Mouse (Mus musculus) 3T3-L1 (cell line): ENCODE measurements around the gene Acaa1b.

ENCODE experiments used
- DNase-seq: peaks from one replicate; pipeline ENCODE4 v3.0.0-alpha.2; 2015; ENCODE audit warnings: low read depth, low spot score

Acaa1b gene

DNA sequence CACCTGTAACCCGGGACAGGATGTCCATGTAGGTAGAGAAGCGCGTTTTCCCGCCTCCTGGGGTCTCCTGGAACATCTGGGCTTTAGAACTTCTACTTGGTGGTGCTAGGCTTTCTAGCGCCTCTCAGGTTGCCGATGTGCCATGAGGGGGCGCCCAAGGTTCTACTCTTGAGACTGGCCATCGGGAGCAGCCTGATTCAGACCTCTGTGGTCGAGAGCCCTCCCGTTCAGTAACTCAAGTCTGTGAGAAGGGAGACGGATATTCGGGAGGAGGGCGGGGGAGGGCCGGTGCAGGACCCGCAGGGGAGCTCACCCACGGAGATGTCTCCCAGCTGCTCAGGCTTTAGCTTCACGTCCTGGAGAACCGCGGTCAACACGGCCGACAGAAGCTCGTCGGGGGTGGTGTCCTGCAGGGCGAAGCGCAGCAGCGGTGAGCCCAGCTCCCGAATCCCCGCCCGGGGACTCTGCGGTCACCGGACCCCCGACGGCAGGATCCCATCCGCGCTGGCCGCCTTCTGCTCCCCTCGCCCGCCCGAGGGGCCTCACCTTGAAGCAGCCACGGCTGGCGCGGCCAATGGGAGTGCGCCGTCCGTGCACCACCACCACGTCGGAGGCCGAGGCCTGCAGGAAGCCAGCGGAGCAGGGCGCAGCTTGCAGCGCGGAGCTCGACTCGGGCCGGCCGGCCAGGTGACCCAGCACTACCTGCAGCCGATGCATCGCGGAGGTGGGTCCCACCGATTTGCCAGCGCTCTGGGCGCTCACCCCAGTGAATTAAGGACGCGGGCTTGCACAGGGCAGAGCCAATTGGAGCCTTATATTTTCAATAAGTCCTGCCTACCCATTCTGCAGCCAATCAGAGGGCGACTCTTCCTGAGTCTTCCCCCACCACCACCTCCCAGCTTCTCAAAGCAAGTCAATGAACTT, at the start of gene Acaa1b:
Gene Acaa1b (minus strand): TSS at position 816 of the 924 bp plus-strand sequence.
- DNase-seq: peak; percentile 68

DNA sequence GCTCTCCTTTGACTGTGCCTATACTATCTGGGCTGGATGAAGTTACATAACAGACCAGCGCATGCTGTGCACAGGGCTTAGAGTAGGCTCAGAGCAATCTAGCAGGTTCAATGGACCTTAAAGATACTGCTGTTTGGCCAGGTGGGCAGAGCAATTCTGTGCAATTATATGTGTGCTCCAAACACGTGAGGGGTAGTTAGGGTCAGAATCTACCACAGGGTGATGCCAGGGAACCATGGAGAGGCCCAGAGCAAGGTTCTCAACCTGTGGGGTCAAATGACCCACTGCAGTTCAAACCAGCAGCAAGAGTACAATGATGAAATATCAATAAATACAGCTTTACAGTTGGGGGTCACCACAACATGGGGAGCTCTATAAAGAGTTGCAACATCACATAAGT, 49.8 kb upstream of the Acaa1b start:
- DNase-seq: no peak

DNA sequence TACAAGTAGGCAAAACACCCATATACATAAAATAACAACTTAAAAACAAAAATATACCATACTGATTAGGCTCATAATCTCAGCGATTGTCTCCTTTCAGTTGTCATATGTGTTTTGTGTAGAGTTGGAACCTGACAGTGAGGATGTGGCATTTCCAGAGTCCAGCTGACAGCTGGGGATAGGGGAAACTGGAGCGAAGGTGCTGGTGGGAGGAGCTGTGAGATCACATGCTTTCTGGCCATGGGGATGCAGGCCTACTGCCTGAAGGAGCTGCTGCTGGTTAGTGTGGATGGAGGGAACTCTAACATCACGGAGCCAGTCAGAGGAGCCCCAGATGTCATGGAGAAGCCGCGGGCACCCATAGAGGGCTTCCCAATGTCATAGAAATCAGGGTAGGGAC, 48.9 kb upstream of the Acaa1b start:
- no peak for DNase-seq

DNA sequence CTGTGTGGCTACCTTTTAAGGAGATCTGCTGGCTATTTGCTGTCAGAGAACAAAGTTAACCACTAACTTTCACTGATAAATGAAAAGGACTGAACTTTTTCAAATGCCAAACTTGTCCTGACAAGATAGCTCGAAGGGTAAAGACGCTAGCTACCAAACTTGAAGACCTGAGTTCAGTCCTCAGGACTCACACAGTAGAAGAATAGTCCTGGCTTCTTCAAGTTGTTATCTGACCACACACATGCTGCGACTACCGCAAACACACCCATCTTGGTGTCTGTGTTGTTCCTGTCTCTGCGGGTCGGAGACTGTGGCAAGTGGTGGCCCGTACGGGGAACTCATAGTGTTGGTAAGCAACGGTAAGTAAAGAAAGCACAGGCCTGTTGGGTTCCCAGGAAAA, 46.7 kb upstream of the Acaa1b start:
- no peak for DNase-seq

DNA sequence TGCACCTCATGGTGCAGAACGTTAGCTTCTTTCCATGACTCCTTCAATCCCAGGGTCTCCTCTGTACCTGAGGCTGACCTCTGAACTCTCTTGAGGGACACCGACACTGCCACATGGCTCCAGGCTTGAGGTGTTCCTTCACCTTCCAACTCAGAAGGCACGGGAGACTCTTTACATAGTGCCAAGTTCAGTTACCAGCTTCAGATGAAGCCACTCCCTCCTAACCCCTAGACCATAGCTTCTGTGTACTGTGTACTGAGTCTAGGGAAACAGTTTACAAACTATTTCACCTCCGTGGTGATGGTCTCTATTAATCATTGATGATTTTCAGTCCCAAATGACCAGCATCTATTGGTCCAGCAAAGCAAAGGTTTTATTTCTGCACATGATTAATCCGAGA, 44.8 kb upstream of the Acaa1b start:
- no peak for DNase-seq

DNA sequence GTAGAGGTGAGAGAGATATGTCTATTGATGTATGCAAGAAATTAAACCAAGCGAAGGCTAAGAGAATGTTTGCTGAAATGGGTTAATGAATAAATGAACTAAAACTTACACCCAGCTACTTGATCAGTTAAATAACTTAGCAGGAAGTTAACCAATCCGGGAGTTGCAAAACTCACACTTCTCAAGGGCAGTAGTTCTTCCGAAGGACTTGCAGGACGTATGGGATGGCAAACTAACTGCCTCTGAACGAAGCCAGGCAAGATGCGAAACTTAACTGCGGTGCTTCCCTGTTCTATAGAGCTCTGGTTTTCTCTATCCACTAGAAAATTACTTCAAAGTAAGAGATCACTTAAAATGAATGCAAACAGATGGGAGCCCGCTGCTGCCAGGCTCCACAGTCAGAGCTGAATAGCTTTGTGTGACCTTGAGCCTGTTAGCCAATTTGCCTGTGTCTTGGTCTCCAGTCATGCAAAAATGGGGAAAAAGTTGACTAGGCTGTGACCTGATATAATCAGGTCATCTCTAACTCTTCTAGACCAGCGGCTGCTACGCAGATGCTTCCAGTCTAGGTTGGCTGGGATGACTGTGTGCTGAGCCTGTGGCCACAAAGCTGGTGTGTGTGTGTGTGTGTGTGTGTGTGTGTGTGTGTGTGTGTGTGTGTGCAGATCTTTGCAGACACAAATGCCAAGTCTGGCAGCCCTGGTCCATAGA, 42.4 kb upstream of the Acaa1b start:
- DNase-seq: no peak

DNA sequence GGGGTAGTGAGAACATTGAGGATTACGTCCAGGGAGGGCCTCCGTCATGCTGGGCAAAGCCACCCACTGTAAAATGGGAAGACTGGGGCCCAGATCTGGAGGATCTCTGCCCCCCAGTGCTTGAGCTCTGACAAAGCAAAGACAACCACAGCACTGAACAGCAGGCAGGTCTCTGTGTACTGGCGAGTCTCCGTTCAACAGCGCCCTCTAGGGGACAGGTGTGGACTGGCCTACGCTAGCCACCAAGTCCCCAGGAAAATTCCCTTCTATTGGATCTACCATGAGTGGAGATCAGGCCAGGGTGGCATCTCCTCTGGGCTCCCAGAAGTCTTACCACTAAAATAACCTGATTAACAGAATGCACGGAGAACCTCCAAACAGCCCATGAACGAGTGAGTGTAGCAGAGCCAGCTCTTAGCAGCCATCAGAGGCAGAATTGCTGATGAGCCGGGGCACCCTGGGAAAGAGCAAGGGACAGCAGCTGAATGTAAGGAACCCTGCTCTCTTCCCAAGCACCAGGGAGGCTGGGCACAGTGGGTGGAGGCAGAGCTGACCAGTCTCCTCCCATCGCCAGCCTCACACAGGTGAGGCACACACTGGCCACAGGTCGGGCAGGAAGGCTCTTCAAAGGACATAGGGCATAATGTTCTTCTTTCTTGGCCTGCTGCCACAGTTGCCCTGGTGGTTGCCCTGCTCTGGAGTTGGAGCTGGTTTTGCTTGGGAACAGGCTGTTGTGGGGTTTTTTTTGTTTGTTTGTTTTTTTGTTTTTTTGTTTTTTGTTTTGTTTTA, 35.5 kb upstream of the Acaa1b start:
- DNase-seq: no peak

DNA sequence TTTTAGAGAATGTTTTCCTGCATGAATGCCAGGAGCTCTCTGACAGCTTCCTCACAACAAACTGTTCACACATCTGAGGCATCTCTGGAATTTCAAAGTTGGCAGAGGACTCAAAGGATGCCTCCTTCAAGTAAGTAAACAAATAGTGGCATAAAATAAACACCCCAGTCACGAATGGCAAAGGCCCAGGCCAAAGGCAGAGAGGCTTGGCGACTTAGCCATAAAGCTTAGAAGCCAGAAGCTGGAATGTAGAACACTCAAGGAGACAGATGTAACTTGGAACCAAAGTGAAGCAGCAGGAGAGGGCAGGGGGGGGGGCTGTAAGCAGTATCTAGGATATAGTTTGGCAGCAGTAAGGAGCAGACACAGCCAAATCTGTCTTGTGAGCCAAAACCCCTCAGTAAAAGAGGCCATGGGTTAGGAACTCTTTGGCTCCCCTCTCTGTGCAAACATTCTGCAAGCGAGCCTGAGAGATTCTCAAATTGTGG, 24.4 kb upstream of the Acaa1b start:
- DNase-seq: peak; percentile 67

DNA sequence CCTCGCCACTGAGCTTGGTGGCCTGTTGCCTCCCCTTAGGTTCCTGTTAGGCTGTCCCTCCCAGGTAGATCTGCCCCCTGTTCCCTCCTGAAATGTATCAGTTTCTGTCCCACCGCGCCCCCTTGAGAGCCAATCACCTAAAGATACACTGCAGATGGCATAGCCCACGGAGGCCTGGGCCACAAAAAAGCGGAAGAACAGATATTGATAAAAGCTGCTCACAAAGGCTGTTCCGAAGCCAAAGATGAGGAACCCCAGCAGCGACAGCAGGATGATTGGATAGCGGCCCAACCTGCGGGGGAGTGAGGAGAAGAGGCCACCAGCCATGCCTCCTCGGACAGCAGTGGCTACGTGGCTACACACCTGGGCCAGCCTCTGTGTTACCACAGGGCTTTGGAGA, 22.4 kb upstream of the Acaa1b start:
- no peak for DNase-seq

DNA sequence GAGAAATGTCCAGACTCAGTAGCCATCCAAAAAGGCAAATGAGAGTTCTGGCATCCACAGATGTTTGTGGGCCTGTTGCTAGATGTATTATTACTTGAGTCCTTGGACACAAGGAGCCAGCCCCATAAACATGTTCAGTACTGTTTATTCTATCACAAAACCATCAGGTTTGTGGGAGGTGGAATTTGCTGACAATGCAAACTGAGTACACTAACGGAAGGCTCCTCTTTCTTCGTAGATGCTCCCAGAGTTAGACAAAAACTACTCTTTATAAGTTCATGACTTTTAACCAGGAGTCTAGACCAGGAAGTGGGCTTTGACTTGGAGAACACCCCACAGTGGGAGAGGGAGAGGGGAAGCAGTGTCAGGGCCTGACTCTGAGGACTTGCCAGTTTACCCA, 10.7 kb upstream of the Acaa1b start:
- no peak for DNase-seq

DNA sequence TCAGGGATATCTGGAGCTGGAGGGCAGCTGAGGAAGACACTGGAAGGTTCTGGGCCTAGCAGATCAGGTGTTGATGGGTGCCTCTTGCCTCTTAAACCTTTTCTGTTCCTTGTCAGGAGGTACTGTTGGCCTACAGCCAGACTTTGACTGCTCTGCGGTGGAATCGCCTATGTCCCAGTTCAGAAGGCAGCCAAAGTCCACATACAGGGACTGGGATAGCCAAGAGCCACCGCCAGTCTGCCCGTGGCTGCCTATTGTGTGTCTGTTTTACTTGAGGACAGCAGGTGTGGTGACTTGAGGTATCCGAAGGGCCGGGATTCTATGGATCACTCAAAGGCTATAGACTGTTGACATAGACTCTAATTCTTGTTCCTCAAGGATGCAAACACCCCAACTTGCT, 8.7 kb upstream of the Acaa1b start:
- DNase-seq: no peak

DNA sequence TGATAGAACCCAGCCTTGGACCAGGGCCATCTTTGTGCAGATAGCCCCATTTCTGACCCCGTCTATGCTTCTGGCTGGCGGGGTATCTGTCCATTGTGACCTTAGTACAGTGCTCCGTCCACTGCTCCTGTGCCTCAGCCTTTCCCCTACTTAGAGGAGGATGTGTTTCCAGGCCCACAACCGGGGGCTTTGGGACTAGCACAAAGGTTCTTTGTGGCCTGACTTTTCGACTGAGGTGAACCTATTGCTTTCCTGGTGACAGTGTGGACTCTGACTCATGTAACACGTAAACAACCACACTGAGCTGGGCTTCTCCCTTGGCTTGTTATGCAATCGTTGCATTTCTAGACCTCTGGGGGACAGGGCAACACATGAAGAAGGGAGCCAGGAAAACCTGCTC, 7.8 kb upstream of the Acaa1b start:
- DNase-seq: peak; percentile 7

DNA sequence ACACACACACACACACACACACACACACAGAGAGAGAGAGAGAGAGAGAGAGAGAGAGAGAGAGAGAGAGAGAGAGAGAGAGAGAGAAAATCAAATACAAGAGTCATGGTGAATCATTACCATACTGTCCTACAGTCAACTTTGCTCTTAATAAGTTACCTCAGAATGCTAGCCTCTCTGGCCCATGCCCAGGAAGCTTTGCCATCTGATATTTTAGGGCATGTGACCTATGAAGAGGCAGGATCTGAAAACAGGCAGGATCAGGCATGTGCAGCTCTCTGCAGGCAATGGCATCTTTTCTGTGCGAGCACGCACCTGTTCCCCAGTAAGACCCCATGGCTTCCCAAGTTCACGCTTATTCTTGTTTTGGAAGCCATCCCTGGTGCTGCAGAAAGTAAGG, 3.8 kb upstream of the Acaa1b start:
- no peak for DNase-seq

DNA sequence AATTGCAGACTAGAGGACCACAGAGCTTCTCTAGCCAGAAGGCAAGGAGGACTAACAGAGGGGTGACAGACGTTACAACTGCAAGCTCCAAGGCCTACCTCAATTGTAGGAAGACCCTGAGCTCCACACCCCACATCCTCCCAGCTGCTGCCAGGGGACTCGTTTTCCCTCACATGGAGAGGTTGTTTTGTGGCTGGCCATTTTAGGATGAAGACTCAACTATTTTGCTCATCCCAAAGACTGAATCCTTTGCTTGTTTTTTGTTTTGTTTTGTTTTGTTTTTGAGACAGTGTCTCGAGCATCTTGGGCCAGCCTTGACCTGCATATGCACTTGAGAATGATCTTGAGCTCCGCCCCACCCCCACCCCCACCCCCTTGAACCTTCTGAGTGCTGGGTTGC, 2.0 kb upstream of the Acaa1b start, which contains the start of gene Gm47289:
Gene Gm47289 (plus strand): TSS at position 301 of the 400 bp plus-strand sequence.
- no peak for DNase-seq

DNA sequence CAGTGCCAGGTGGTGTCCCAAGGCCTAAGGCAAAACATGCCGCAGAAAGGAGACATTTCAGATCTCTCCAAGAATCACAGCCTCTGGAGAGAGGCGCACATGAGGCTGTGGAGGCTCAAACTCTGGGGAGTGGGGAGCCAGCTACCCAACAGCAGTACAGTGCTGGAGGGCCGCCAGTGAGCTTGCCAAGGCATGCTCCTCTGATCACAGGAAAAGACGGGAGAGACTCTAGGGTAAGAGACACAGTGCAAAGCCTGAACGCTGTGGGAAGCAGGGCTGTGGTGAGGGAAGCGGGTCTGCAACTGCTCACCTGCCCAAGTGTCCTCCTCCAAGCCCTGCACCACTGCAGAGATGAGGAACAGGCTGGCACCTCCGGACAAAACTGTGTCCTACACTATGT, 1.1 kb downstream of the Acaa1b start:
- DNase-seq: no peak

DNA sequence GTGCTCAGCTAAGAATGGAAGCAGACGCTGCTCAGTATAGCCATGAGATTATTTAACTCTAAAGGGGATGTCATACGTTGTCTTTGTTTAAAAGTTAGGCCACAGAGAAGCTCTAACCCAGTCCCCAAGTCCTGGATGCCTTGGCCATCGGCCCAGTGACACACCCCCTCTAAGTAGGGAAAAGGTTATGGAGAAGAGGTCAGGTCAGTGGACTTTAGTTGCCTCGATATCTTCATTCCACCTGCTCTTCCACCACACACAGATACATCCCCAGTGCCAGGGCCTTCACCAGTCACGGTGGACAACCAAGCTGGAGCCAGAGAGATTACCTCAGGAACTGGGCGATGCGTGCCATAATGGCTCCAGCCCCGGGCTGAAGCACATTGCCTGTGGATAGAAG, 1.5 kb downstream of the Acaa1b start:
- DNase-seq: no peak

DNA sequence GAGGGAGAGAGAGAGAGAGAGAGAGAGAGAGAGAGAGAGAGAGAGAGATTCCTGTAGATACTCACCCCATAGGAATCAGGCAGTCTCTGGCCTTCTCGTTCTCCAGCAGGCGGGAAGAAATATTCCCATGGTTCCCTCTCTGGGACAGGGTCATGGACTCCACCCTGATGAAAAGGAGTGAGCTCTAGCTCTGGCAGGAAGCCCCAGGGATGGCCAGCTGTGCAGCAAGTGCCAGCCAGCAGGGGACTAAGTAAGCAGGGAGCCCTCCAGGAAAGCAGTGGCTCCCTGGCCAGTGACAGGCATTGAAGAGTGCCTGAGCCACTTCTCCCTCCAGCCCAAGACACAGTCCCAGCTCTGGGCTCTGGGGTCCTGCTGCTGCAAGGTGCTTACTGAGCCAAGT, 5.1 kb downstream of the Acaa1b start:
- DNase-seq: no peak

DNA sequence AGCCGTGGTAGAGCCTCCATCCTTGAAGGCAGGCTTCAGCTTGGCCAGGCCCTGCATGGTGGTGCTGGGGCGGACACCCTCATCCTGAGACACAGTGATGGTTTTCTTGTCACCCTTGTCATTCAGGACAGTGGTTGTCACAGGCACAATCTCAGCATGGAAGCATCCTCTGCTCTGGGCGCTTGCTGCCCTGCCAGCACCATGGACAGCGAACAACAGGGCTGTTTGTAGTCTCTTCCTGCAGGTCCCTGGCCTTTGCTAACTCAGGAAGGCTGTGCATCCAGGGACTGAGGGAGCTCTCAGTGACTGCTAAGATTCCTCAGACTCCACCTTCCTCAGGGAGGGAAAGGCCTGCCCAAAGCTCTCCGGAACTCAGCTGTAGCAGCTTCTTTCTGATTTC, 7.3 kb downstream of the Acaa1b start:
- DNase-seq: peak; percentile 62

DNA sequence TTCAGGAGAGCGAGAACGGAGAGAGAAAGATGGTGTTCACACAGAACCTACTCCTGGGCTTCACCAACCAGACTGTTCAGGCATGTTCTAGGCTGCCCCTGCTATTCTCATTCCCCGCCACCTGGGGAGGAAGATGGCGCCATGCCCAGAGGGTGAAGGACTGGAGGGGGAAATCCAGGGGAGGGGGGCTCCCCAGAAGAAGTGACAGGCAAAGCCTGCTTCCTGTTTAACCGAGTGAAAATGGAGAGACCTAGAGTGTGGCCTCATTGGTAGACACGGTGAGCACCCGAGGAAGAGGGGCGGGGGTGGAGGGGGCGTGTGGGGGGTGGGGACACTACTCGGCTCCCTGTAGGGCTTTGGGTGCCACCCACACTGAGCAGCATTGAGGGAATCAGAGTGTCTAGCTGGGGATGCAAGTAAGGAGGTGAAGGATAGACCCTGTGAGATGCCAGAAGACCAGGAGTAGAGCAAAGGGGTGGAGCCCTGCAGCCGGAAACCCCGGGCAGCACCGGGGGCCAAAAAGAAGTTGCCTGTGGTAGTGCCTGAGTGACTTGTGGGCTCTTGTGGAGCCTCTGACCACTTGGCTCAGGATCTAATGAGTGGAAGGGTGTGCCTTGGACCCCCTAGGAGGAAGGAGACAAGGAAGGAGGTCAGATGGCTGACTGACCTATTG, 10.7 kb downstream of the Acaa1b start:
- no peak for DNase-seq

DNA sequence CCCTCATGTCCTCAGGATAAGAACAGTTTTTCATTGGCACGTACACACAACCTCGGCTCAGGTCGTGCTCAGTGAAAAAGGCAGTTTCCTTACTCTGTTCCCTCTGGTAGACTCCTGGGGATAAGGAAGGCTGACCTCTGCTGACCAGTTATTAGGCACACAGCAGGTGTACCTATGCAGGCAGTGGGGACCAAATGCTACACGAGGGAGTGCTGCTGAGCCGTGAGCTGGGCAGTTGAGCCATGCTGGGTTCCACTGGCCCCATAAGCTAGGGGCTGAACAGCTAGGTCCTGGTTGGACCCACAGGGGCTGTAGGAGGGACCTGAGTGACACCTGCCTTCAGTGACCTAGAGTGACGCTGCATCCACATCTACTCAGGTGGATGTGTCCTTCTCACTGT, 11.3 kb downstream of the Acaa1b start:
- no peak for DNase-seq

DNA sequence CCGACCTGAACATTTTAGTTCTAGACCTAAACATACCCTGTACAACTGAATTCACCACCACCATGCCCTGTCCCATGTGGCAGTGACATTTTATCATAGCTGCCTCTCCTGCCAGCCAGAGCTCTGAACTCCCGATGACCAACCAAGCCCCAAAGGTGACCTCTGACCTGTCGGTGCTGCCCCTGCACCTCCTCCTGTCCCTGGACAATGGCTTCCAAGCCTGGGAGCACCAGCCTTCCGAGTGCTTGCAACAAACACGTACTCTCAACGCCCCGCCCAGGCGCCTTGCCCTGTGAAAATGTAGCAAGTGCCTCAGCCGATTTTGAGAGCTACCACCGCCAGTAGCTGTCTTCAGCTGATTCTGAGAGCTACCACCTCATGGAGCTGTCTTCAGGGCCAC, 11.8 kb downstream of the Acaa1b start:
- no peak for DNase-seq
